Mouse (Mus musculus): ENCODE results near the gene Dedd. TPM values are rescaled to one million over a fixed set of nuclear protein-coding genes. Genes with fewer than 3 reads are reported as not detected.

Gene Dedd
- polyA plus RNA-seq, 1 experiment from 2014 or later = 17.7 TPM

DNA sequence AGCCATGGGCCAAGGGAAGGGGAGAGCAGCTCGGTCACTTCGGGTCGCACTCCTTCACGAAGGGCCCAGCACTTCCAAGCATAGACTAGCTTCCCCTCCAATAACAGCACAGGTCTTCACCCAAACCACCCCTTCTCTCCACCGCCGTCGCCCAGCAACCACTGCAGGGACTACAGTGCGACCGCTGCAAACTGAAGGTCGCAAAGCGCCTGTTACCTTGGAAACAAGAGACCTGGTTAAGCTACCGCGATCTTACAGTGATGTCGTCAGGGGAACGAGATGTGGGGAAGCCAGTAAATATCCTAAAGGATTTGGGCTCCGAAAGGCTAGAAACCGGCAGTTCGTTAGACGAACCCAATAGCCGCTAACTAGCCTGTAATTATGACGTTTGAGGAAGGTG, 31.7 kb downstream of the Dedd start, which contains the start of gene Klhdc9:
Gene Klhdc9 (minus strand): TSS at position 143 of the 400 bp plus-strand sequence.
- H3K4me2 ChIP-seq (ENCODE audit: low read depth, low read length) = peak within 1 kb of the TSS; percentile 85
- DNase-seq (peak; percentile 90), ATAC-seq (peak; percentile 97)
- H3K9ac ChIP-seq (replicated peaks) = peak within 1 kb of the TSS; percentile 60
- WGBS (ENCODE audit: insufficient replicate concordance) = 3% methylated on average over 21 of the region's 21 CpGs
- H3K36me3 ChIP-seq (replicated peaks; ENCODE audit: insufficient read depth, low read length) = peaks cover 22% of the 10 kb centered on the region
- peak within 1 kb of the TSS; percentile 67; the same call in 1 of the 2 replicates for H3K27ac ChIP-seq (ENCODE audit: low read depth)
- peaks cover 5% of the 10 kb centered on the region; the same call in 1 of the 2 replicates for H3K4me1 ChIP-seq (ENCODE audit: insufficient read depth)
- H3K9me3 ChIP-seq (ENCODE audit: low read length) = no peaks in the 10 kb centered on the region
- peak within 1 kb of the TSS; percentile 61 for H3K4me3 ChIP-seq (ENCODE audit: low read depth, low read length)
- H3K27me3 ChIP-seq (ENCODE audit: insufficient read depth, low read length) = no peaks in the 10 kb centered on the region
- TF ChIP-seq EP300 (IDR thresholded peaks at IDR 0.05; ENCODE audit: low read depth) = no peak
- no peak for TF ChIP-seq CTCF (IDR thresholded peaks at IDR 0.05; ENCODE audit: low read depth)

DNA sequence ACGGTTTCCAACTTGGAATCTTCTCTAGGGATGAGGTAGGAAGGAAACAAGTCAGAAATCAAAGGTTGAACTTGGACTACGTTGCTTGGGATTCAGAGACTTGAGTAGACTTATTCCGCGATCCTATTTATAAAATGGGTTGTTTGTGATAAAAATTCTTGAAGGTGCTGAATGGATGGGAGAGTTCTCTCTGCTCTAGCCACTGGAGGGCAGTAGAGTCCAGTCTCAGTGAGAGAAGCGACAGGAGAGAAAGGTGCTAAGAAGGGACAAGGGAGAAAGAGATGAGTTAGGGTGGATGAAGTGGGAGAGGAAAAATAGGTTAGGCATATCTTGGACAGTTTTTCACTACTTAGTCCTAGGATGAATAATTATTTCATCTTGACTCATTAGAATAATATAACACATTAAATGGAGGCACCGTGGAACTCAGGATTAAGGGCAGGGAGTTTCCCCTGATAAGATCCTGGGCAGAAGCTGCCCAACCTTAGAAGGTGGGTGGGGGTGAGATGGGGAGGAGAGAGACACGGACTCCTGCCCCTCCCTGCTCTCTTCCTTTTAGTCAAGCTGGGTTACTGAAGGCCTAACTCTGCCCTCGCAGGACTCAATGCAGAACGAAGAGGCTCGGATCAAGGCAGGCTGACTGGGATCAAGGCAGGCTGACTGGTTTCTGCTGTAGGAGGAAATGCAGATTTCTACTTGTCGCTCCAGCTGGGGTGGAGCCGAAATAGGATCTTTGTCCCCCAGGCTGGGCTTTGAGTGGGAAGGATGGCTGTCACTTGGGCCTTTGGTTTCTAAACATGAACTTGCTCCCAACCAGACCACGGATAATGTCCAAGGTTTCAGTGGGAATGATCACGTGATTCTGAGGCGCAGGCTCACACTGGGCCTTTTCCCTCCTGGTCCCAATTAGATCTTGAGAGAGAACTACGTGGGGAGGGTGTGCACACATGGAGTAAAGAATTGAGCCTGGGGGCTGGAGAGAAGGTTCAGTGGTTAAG, 32.5 kb downstream of the Dedd start:
- peaks cover 5% of the 10 kb centered on the region; the same call in 1 of the 2 replicates for H3K4me1 ChIP-seq (ENCODE audit: insufficient read depth)
- no peaks in the 10 kb centered on the region for H3K9me3 ChIP-seq (ENCODE audit: low read length)
- H3K9ac ChIP-seq (replicated peaks) = peak overlapping the region; percentile 60
- TF ChIP-seq CTCF (IDR thresholded peaks at IDR 0.05; ENCODE audit: low read depth) = peak; percentile 97
- TF ChIP-seq EP300 (IDR thresholded peaks at IDR 0.05; ENCODE audit: low read depth) = no peak
- 42% methylated on average over 16 of the region's 16 CpGs for WGBS (ENCODE audit: insufficient replicate concordance)
- DNase-seq = peak; percentile 78
- peak; percentile 83 for ATAC-seq
- peak overlapping the region; percentile 67; the same call in 1 of the 2 replicates for H3K27ac ChIP-seq (ENCODE audit: low read depth)
- H3K36me3 ChIP-seq (replicated peaks; ENCODE audit: insufficient read depth, low read length) = peaks cover 22% of the 10 kb centered on the region
- peak overlapping the region; percentile 61 for H3K4me3 ChIP-seq (ENCODE audit: low read depth, low read length)
- H3K27me3 ChIP-seq (ENCODE audit: insufficient read depth, low read length) = no peaks in the 10 kb centered on the region
- H3K4me2 ChIP-seq (ENCODE audit: low read depth, low read length) = peak overlapping the region; percentile 85

DNA sequence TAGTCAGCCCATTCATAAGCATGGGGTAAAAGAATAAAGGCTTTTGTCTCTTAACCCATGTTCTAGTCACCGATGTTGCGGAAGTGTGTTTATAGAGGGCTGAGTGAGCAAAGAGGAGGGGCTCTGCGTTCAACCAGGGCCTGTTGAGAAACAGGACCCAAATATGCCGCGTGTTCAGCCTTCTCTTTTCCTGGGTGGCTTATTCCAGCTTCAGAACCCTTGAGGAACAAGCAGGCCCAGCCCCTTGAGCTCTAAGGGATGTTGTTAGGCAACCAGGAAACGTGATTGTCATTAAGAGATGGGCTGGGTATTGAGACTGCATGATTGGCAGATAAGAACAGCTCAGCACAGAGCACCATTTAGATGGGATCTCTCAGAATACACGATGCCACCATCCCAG, 37.0 kb downstream of the Dedd start:
- 48% methylated on average over 7 of the region's 7 CpGs for WGBS (ENCODE audit: insufficient replicate concordance)
- no peak overlapping the region for H3K4me3 ChIP-seq (ENCODE audit: low read depth, low read length)
- H3K9ac ChIP-seq (replicated peaks) = no peak overlapping the region
- H3K4me2 ChIP-seq (ENCODE audit: low read depth, low read length) = no peak overlapping the region
- no peak for ATAC-seq
- no peaks in the 10 kb centered on the region for H3K9me3 ChIP-seq (ENCODE audit: low read length)
- no peaks in the 10 kb centered on the region for H3K27me3 ChIP-seq (ENCODE audit: insufficient read depth, low read length)
- 0 out of 2 replicates have a peak, but pooled peaks cover 2% of the 10 kb centered on the region for H3K4me1 ChIP-seq (ENCODE audit: insufficient read depth)
- TF ChIP-seq EP300 (IDR thresholded peaks at IDR 0.05; ENCODE audit: low read depth) = no peak
- TF ChIP-seq CTCF (IDR thresholded peaks at IDR 0.05; ENCODE audit: low read depth) = no peak
- no peaks in the 10 kb centered on the region for H3K36me3 ChIP-seq (replicated peaks; ENCODE audit: insufficient read depth, low read length)
- H3K27ac ChIP-seq (ENCODE audit: low read depth) = no peak overlapping the region
- DNase-seq = no peak

DNA sequence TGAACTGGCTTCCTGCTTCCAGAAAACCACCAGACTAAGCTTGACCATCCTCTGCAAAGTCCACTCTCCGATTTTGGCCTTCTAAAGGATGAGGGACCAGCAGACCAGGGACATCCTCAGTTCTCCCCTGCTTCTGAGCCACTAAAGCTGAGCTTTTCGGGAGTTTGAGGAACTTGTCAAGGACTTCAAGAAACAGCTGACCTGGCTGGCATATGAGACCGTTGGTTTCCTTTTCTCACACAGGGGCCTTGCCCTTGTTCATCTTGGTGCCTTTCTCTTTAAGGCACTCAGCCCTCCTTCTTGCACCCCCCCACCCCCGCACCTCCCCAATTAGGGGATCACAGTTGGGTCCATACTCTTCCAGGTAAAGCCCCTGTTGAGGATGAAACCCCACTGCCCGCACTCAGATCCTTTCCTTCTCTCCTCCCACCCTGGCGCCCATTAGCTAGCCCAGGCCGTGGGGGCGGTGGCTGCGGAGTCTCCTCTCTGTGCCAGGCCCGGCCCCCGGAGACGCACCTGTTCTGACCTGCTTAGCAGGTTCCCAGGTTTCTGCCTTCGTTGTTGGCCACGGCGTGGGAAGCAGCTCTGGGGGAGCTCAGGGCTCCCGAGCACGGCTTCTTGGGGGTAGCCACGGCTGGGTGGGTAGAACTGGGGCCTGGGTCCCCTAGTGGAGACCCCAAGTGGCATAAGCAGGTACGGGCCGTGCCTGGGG, 41.1 kb downstream of the Dedd start, which contains the start of gene Nectin4:
Gene Nectin4 (plus strand): TSS at position 255 of the 712 bp plus-strand sequence.
- TF ChIP-seq EP300 (IDR thresholded peaks at IDR 0.05; ENCODE audit: low read depth) = no peak
- TF ChIP-seq CTCF (IDR thresholded peaks at IDR 0.05; ENCODE audit: low read depth) = no peak
- ATAC-seq (no peak), DNase-seq (no peak)
- no peak within 1 kb of the TSS; the same call in 1 of the 2 replicates for H3K27ac ChIP-seq (ENCODE audit: low read depth)
- 0 out of 2 replicates have a peak, but pooled peaks cover 3% of the 10 kb centered on the region for H3K27me3 ChIP-seq (ENCODE audit: insufficient read depth, low read length)
- 46% methylated on average over 20 of the region's 20 CpGs for WGBS (ENCODE audit: insufficient replicate concordance)
- H3K4me3 ChIP-seq (ENCODE audit: low read depth, low read length) = no peak within 1 kb of the TSS
- H3K9ac ChIP-seq (replicated peaks) = no peak within 1 kb of the TSS; the same call in 1 of the 2 replicates
- peak within 1 kb of the TSS; percentile 51 for H3K4me2 ChIP-seq (ENCODE audit: low read depth, low read length)
- 0 out of 2 replicates have a peak, but pooled peaks cover 2% of the 10 kb centered on the region for H3K4me1 ChIP-seq (ENCODE audit: insufficient read depth)
- no peaks in the 10 kb centered on the region for H3K9me3 ChIP-seq (ENCODE audit: low read length)
- no peaks in the 10 kb centered on the region for H3K36me3 ChIP-seq (replicated peaks; ENCODE audit: insufficient read depth, low read length)

DNA sequence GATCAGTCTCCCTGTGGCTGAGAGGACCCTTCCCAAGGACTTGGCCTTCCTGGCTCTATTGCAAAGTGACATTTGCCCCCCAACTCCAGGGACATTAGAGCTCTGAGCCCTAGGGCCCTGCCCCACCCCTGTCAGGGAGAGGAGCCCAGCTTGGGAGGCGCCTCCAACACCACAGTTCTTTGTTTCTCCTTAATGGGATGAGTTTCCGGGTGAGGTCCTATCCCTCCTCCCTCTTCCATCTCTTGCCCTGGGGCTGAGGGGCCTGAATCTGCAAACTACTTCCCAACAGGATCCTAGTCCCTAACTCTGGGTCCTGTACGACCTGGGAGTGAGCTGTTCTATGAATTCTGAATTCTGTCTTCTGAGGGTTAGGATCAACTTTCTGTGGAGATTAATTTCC, 43.9 kb downstream of the Dedd start:
- Histone ChIP-seq H3K9me3 (ENCODE audit: low read length) (no peaks in the 10 kb centered on the region), H3K4me3 (ENCODE audit: low read depth, low read length) (no peak overlapping the region), H3K4me2 (ENCODE audit: low read depth, low read length) (no peak overlapping the region), H3K27ac (ENCODE audit: low read depth) (no peak overlapping the region), H3K4me1 (ENCODE audit: insufficient read depth) (0 out of 2 replicates have a peak, but pooled peaks cover 2% of the 10 kb centered on the region), H3K36me3 (replicated peaks; ENCODE audit: insufficient read depth, low read length) (no peaks in the 10 kb centered on the region), H3K9ac (replicated peaks) (no peak overlapping the region), H3K27me3 (ENCODE audit: insufficient read depth, low read length) (0 out of 2 replicates have a peak, but pooled peaks cover 3% of the 10 kb centered on the region)
- no peak for TF ChIP-seq EP300 (IDR thresholded peaks at IDR 0.05; ENCODE audit: low read depth)
- TF ChIP-seq CTCF (IDR thresholded peaks at IDR 0.05; ENCODE audit: low read depth) = no peak
- ATAC-seq = no peak
- no peak for DNase-seq
- WGBS (ENCODE audit: insufficient replicate concordance) = 67% methylated on average over 3 of the region's 3 CpGs
